Mouse (Mus musculus): ENCODE data around the gene Tex30.

DNA sequence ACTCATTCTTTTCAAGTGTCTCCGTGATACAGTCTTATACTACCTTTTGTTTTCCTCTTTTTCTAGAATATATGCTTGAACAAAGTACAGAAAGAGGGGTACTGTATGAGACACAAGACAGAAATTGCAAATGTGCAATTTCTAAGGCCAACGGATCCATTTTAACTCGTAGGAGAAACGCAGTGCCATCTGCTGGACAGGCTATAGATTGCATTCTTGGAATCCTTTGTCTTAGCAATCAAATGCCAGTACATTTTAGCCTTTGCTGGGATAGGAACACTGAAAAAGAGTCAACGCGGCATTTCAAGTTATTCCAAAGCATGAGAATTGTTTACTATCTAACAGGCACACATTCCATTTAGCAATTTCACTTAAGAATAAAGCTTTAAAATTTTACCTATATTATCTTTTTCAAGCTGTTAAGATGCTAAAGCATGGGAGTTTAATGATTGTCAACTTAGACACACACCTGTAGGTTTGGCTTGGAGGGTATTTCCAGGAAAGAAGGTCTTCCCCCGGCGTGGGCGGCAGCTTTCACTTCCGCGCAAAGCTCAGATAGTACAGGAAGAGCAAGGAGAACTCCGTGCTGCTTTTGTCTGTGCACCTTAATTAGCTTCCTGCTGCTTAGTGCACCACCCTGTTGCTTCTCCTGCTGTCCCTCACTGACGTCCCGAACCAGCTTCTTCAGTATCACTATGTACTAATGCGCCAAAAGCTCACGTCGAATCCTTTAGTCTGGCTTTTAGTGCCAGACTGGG lies 60.3 kb downstream of the Tex30 start:
- TF ChIP-seq CTCF (IDR thresholded peaks at IDR 0.05; ENCODE audit: low read depth, low read length) (peak; percentile 59), POLR2A (IDR thresholded peaks at IDR 0.05; ENCODE audit: extremely low read depth, insufficient read depth, low read length) (no peak)
